Mouse (Mus musculus) megakaryocyte, embryonic 14.5 days (primary cell): Measurements from ENCODE around the gene Tcaf3.

Experiments used
- FLI1 ChIP-seq: IDR thresholded peaks from 2 replicates; pipeline ENCODE4 v1.6.1; 2012; ENCODE audit warnings: low read length, inconsistent platforms, mixed read lengths
- GATA1 ChIP-seq: IDR thresholded peaks from 3 replicates; pipeline ENCODE4 v1.6.1; 2012; ENCODE audit warnings: mixed read lengths, low read length, inconsistent platforms, borderline replicate concordance

GRCm38 (mm10) chr6:42593138-42593882, 4.2 kb downstream of the Tcaf3 start:
- no peak for TF ChIP-seq GATA1
- no peak for TF ChIP-seq FLI1
